Mouse (Mus musculus) adipocyte (in vitro differentiated cells): ENCODE measurements around the gene Plekhg1.
A peak's percentile ranks its signal among the peaks of the same experiment; 100 is the strongest.

Experiments
- DNase-seq: peaks from one replicate; pipeline ENCODE4 v3.0.0-alpha.2; 2016; ENCODE audit warnings: low spot score

Gene Plekhg1

GRCm38 (mm10) chr10:3741791-3742190 lies 1.6 kb downstream of the Plekhg1 start:
- DNase-seq = no peak

DNA sequence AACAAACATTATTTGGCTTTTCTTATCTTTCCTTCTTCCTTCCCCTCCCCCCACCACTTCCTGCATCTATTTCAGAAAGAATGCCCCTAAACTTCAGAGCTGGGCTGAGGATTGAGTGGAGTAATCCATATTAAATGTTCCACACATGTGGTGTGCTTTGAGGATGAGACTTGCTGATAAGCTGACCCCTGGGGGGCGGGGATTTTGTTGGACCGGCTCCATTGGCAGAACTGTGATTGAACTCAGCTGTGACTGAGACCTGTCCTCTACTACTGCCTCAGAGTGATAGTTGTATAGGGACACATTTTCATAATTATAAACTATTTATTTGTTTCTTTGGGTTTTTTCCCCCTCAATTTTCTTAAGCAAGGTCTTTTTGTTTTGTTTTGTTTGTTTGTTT lies 2.9 kb downstream of the Plekhg1 start:
- DNase-seq = no peak

DNA sequence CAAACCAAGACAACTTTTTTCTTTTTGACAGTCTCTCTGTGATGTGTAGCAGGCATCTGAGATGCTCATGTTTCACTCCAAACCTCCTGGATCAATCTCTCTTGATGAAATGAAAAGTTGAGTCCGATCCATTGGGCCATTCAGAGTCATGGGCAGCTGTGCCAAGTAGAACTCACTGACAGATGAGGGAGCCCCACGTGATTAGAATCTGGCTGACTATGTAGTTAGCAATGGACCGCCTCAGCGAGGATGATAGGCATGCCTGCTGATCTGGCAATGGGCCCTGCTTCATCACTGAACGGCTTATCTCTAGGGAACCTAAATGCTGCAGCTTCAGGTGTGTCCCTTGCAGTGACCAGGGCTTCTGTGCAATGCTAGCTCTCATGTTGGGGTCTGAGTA lies 3.7 kb downstream of the Plekhg1 start:
- no peak for DNase-seq

- DNase-seq = no peak
Measured at GRCm38 (mm10) chr10:3746794-3747518, 6.8 kb downstream of the Plekhg1 start.

- no peak for DNase-seq
Measured at GRCm38 (mm10) chr10:3749580-3749979, 9.4 kb downstream of the Plekhg1 start.

DNA sequence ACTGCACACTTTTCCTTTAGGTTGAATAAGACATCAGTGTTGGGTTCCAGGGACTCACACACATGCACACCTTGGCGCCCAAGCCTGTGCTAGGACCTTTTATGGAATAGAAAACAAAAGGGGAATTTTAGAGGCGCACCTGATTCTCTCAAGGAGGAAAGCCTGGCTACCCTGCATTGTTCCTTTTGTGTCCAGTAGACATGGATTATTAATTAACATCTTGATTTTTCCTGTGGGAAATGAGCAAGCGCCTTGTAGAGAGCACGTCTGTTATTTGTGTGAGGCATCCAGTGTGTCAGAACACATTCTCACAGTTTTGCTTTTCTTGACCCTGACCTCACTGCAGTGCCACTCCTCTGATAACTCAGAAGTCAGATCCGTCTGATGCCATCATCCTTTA lies 21.8 kb downstream of the Plekhg1 start:
- DNase-seq = no peak

DNA sequence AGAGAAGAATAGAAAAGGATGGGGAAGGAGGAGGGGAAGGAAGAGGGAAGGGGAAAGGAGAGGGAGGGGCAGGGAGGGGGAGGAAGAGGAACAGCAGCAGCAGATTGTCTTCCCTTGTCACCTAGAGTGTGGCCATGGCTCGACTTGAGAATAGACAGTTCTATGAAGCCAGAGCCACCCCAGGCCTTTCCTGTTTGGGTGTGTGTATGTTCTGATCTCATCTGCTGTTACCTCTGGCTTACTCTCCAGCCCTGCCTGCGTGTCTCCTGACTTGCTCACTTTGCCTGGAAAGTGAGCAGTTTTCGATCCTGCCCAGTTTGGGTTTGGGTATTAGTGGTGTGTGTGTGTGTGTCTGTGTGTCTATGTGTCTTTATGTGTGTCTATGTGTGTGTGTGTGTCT lies 23.0 kb downstream of the Plekhg1 start:
- DNase-seq = no peak

GRCm38 (mm10) chr10:3769131-3769530 lies 29.0 kb downstream of the Plekhg1 start:
- no peak for DNase-seq

DNA sequence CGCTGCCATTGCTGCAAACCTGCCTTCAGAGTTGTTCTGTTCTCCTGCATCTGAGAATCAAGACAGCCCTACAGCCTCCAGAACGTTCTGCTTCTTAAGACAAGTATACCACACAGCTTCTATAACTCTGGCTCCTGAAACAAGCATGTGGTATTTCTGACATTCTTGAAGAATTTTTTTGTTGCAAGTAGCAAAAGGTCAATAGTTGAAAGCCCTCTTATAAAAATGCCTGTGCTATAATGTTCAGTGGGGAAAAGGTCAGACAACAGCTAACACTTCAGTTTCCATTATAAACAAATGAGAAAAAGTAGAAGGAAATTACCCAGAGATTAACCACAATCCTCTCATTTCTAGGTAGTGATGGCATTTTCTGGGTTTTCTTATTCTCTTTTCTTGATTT lies 34.2 kb downstream of the Plekhg1 start:
- DNase-seq = no peak

GRCm38 (mm10) chr10:3776761-3777160 lies 36.6 kb downstream of the Plekhg1 start:
- DNase-seq = no peak

DNA sequence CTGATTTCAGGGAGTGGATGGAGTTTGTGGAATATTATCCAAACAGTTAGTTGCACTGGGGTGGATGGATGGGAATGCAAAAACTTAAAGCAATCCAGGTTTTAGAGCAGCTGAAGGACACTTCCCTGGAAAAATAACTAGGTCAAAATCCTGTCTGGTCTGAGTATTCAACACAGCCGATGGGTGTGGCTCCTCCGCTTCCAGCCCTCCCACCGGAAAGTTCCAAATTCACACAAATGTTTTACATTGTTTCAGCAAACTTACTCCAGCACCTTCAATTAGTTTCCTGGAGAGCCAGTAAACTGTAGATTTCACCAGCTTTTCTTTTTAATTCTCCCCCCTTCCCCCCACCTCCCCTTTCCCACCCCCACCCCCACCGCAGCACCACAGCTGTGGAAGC lies 45.2 kb downstream of the Plekhg1 start:
- DNase-seq = no peak

- no peak for DNase-seq
Measured at GRCm38 (mm10) chr10:3786531-3786930, 46.4 kb downstream of the Plekhg1 start.

DNA sequence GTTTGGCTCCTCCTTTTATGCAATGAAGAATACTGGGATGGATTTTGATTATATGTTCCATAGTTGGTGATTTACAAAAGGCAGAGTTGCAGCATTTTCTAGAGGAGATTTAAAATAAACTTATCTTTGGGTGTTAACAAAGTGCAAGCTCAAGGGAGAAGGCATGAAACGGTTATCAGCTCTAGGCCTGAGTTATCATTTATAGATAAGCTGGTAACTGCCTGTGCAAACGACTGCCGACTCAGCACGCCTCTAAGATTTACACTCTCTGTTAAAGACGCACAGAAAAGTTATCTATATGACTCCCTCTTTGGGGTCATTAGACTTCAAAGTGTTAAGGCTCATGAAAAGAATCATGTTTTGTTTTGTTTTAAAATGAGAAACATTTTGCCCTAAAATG lies 46.8 kb downstream of the Plekhg1 start:
- no peak for DNase-seq

DNA sequence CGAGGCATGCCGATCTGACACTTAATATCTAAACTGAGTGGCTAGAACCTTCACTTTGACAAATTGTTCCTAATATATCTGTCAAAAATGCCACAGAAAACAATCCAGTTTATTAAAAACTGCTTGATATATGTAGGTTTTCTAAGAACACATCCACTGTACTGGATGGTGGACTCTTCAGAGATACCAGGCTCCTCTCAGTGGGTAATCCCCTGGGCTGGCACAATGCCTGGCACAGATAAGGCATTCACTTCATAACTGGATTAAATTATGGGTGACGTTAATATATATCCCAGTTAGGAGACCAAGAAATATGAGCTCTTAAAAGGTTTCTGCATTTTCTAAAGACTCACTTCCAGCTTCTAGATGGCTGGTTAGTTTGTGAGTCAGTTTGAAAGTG lies 53.7 kb downstream of the Plekhg1 start:
- DNase-seq = no peak

GRCm38 (mm10) chr10:3799455-3799854 lies 59.3 kb downstream of the Plekhg1 start:
- DNase-seq = no peak

- DNase-seq = no peak
Measured at GRCm38 (mm10) chr10:3801254-3801653, 61.1 kb downstream of the Plekhg1 start.

GRCm38 (mm10) chr10:3805334-3805733 lies 65.2 kb downstream of the Plekhg1 start:
- no peak for DNase-seq

GRCm38 (mm10) chr10:3807980-3808379 lies 67.8 kb downstream of the Plekhg1 start:
- no peak for DNase-seq

GRCm38 (mm10) chr10:3810476-3811273 lies 70.5 kb downstream of the Plekhg1 start:
- no peak for DNase-seq

DNA sequence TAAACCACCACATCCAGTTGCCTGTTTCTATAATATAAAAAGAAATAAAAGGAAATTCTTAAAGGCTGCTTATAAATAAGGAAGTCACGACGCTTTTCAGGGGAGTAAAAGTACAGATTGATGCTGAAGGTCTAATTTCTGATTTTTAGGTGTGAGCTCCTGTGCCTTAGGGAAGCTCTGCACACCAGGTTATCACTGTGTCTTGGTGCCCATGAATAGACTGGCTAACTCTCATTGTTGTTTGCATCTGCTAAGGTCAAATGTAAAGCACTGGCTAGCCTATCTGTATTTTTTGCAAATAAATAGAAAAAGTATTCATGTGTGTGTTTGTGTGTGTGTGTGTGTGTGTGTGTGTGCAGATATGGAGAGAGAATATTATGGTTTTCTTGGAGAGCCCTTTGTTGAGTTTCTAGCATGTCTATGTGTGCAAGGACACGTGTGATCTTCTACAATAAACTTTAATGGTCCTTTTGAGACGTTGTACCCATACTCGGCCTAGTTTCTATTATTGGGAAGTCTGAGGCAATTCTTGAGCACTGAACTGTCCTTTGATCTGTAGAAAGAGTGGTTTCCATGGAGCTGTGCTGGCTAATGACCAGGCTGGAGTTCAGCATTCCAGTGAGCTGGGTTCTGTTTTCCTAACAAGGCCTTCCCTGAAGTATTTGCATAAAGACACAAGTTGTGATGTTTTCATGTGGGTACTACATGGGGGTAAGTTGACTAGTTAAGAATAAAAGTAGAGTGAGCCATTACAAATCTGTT lies 79.0 kb downstream of the Plekhg1 start:
- peak; percentile 16 for DNase-seq

GRCm38 (mm10) chr10:3823826-3824225 lies 83.7 kb downstream of the Plekhg1 start:
- no peak for DNase-seq

- DNase-seq = no peak
Measured at GRCm38 (mm10) chr10:3826043-3826442, 85.9 kb downstream of the Plekhg1 start.

GRCm38 (mm10) chr10:3827368-3827767 lies 87.2 kb downstream of the Plekhg1 start:
- no peak for DNase-seq
